Comparison of ENCODE assay signal across 9 mouse cellular contexts in genomic region chr10:75515216-75516037, GRCm38 (mm10). TPM values are rescaled to one million over a fixed set of nuclear protein-coding genes. Genes with fewer than 3 reads are reported as not detected.
A peak's percentile ranks its signal among the peaks of the same experiment; 100 is the strongest.
DNase-seq lines count a peak whose midpoint lies in the region; ATAC-seq and TF ChIP-seq lines count a peak whose summit lies in the region.
"Had no signal": no experiment of that assay in that cellular context is flagged by ENCODE, and none has a peak within 500 bp of the region (broad histone marks: within the 10 kb centered on the region; RNA-seq: fewer than 3 reads in every experiment).

No protein-coding gene starts in this region.

- no peak for DNase-seq in lung, embryonic 14.5 days
- DNase-seq in lung, postnatal 4 days = no peak
- peak; percentile 57 to 76 for DNase-seq in spleen, postnatal 36 days (ENCODE audit: low spot score in 2 of 2)
- DNase-seq in layer of hippocampus, adult 11-12 months (ENCODE audit: low spot score) = no peak
- DNase-seq in urinary bladder, postnatal 25 days (ENCODE audit: low spot score) = no peak
- DNase-seq in cerebellum, postnatal 36 days = no peak

- H3K27me3 ChIP-seq in lung, embryonic 14.5 days (ENCODE audit: insufficient read depth, low read length) = no peaks in the 10 kb centered on the region
- no peaks in the 10 kb centered on the region for H3K27me3 ChIP-seq in forebrain, embryonic 12.5 days
- no peaks in the 10 kb centered on the region for H3K27me3 ChIP-seq in limb, embryonic 13.5 days
- H3K27me3 ChIP-seq: Patski had no signal

- 0 out of 2 replicates have a peak overlapping the region, but pooled peaks have one; percentile 82 for H3K9ac ChIP-seq in lung, embryonic 14.5 days
- peak overlapping the region; percentile 91; the same call in 1 of the 2 replicates for H3K9ac ChIP-seq in forebrain, embryonic 12.5 days
- H3K9ac ChIP-seq in limb, embryonic 13.5 days = peak overlapping the region; percentile 89; the same call in 1 of the 2 replicates

- 0 out of 2 replicates have a peak, but pooled peaks cover 6% of the 10 kb centered on the region for H3K4me1 ChIP-seq in lung, embryonic 14.5 days (ENCODE audit: insufficient read depth)
- H3K4me1 ChIP-seq in forebrain, embryonic 12.5 days = peaks cover 22% of the 10 kb centered on the region
- H3K4me1 ChIP-seq in limb, embryonic 13.5 days = peaks cover 28% of the 10 kb centered on the region

- WGBS in lung, embryonic 14.5 days = 77% methylated on average over 4 of the region's 4 CpGs
- WGBS in forebrain, embryonic 12.5 days = 84% methylated on average over 4 of the region's 4 CpGs
- 63% methylated on average over 4 of the region's 4 CpGs for whole genome bisulfite sequencing in limb, embryonic 13.5 days

- ATAC-seq in lung, embryonic 14.5 days (ENCODE audit: insufficient read depth) = no peak
- no peak for ATAC-seq in forebrain, embryonic 12.5 days (ENCODE audit: low FRiP score)
- ATAC-seq in limb, embryonic 13.5 days (ENCODE audit: low FRiP score, low read depth) = no peak
- ATAC-seq: Patski had no signal

- H3K4me3 ChIP-seq in lung, embryonic 14.5 days (ENCODE audit: low read depth, low read length) = peak overlapping the region; percentile 66
- H3K4me3 ChIP-seq in forebrain, embryonic 12.5 days (replicated peaks) = peak overlapping the region; percentile 71; the same call in 1 of the 2 replicates
- H3K4me3 ChIP-seq in limb, embryonic 13.5 days = peak overlapping the region; percentile 68

- H3K4me2 ChIP-seq in lung, embryonic 14.5 days = peak overlapping the region; percentile 95
- H3K4me2 ChIP-seq in forebrain, embryonic 12.5 days = peak overlapping the region; percentile 83; the same call in 1 of the 2 replicates
- peak overlapping the region; percentile 95 for H3K4me2 ChIP-seq in limb, embryonic 13.5 days (replicated peaks)

- no peaks in the 10 kb centered on the region for H3K9me3 ChIP-seq in lung, embryonic 14.5 days (ENCODE audit: low read depth, low read length)
- no peaks in the 10 kb centered on the region for H3K9me3 ChIP-seq in forebrain, embryonic 12.5 days
- H3K9me3 ChIP-seq in limb, embryonic 13.5 days = no peaks in the 10 kb centered on the region

- TF ChIP-seq CTCF in lung, embryonic 14.5 days (IDR thresholded peaks at IDR 0.05; ENCODE audit: low read depth) = no peak

- peak overlapping the region; percentile 42; the same call in 1 of the 2 replicates for H3K27ac ChIP-seq in lung, embryonic 14.5 days (ENCODE audit: low read depth)
- no peak overlapping the region for H3K27ac ChIP-seq in forebrain, embryonic 12.5 days
- H3K27ac ChIP-seq in limb, embryonic 13.5 days = no peak overlapping the region

- peaks cover 28% of the 10 kb centered on the region for H3K36me3 ChIP-seq in lung, embryonic 14.5 days (ENCODE audit: insufficient read depth)
- peaks cover 29% of the 10 kb centered on the region for H3K36me3 ChIP-seq in forebrain, embryonic 12.5 days (replicated peaks)
- H3K36me3 ChIP-seq in limb, embryonic 13.5 days = peaks cover 37% of the 10 kb centered on the region

RNA-seq across cellular contexts. Expression of gene Snrpd3, which starts 1.9 kb away (rescaled TPM):
- 188 and 202 TPM in 2 replicates for polyA plus RNA-seq in lung, embryonic 14.5 days (2014; fragmentation: Nextera tagmentation; extraction: Ambion mirVana)
- 204 and 215 TPM in 2 replicates for polyA plus RNA-seq in forebrain, embryonic 12.5 days (2016; fragmentation: Nextera tagmentation; extraction: Ambion mirVana)
- polyA plus RNA-seq in limb, embryonic 13.5 days (2015; fragmentation: Nextera tagmentation; extraction: Ambion mirVana) = 192 and 209 TPM in 2 replicates

RNA-seq across cellular contexts. Expression of gene Gucd1, which starts 2.3 kb away (rescaled TPM):
- polyA plus RNA-seq in lung, embryonic 14.5 days (2014; fragmentation: Nextera tagmentation; extraction: Ambion mirVana) = 30.8 and 32.6 TPM in 2 replicates
- 23.5 and 24.4 TPM in 2 replicates for polyA plus RNA-seq in forebrain, embryonic 12.5 days (2016; fragmentation: Nextera tagmentation; extraction: Ambion mirVana)
- 29.2 and 30.2 TPM in 2 replicates for polyA plus RNA-seq in limb, embryonic 13.5 days (2015; fragmentation: Nextera tagmentation; extraction: Ambion mirVana)

RNA-seq across cellular contexts. Expression of gene Lrrc75b, which starts 44.7 kb away (rescaled TPM):
- 0.50 and 0.69 TPM in 2 replicates for polyA plus RNA-seq in lung, embryonic 14.5 days (2014; fragmentation: Nextera tagmentation; extraction: Ambion mirVana)
- 5.5 and 7.4 TPM in 2 replicates for polyA plus RNA-seq in forebrain, embryonic 12.5 days (2016; fragmentation: Nextera tagmentation; extraction: Ambion mirVana)
- 1.5 and 1.7 TPM in 2 replicates for polyA plus RNA-seq in limb, embryonic 13.5 days (2015; fragmentation: Nextera tagmentation; extraction: Ambion mirVana)

RNA-seq across cellular contexts. Expression of gene Ggt1, which starts 46.0 kb away (rescaled TPM):
- 1.8 and 1.9 TPM in 2 replicates for polyA plus RNA-seq in lung, embryonic 14.5 days (2014; fragmentation: Nextera tagmentation; extraction: Ambion mirVana)
- polyA plus RNA-seq in forebrain, embryonic 12.5 days (2016; fragmentation: Nextera tagmentation; extraction: Ambion mirVana) = 0.58 and 2.3 TPM in 2 replicates
- polyA plus RNA-seq in limb, embryonic 13.5 days (2015; fragmentation: Nextera tagmentation; extraction: Ambion mirVana) = 0.57 and 0.75 TPM in 2 replicates

Comparison
In these comparisons a context has a peak if more than half of its experiments do, and no peak if none do; other contexts are left out.
1. DNase-seq: peak in spleen, postnatal 36 days (2 of 2); none in lung, embryonic 14.5 days (single experiment), lung, postnatal 4 days (0 of 2), layer of hippocampus, adult 11-12 months (single experiment), urinary bladder, postnatal 25 days (single experiment) and cerebellum, postnatal 36 days (0 of 2).
2. Peak in every context shown above with its lines, with median percentiles within 50 percentile points of each other: H3K4me2 ChIP-seq, H3K4me3 ChIP-seq and H3K9ac ChIP-seq.